Mouse (Mus musculus) testis, adult 2 months (tissue): Measurements from ENCODE around the gene Gm45234.

ENCODE experiments used
- CTCF ChIP-seq: fragments of 200-500 bp; IDR thresholded peaks from 2 replicates; pipeline ENCODE4 v1.5.1; 2012; ENCODE audit warnings: low read depth, mild to moderate bottlenecking, inconsistent platforms, low read length, moderate library complexity; ENCODE audit not compliant: control insufficient read depth, insufficient read depth, insufficient replicate concordance
- POLR2A ChIP-seq: fragments of 200-500 bp; IDR thresholded peaks from 2 replicates; pipeline ENCODE4 v1.6.1; 2012; ENCODE audit warnings: low read depth, mild to moderate bottlenecking, inconsistent platforms, low read length, moderate library complexity; ENCODE audit not compliant: control insufficient read depth

- no peak for TF ChIP-seq CTCF
- TF ChIP-seq POLR2A = no peak
These were observed 11.7 kb upstream of the Gm45234 start for GRCm38 (mm10) chr6:124767536-124767919.
